Comparison of ENCODE assay signal across 20 mouse cellular contexts in genomic region chr17:63086526-63086925, GRCm38 (mm10).
"Had no signal": no experiment of that assay in that cellular context is flagged by ENCODE, and none has a peak within 500 bp of the region (broad histone marks: within the 10 kb centered on the region; RNA-seq: fewer than 3 reads in every experiment).

No protein-coding gene starts in this region.

- DNase-seq: lung, adult 18-20 months; lung, postnatal 10 days; lung, postnatal 4 days; midbrain, embryonic 14.5 days; retina, postnatal 1 day; right cerebral cortex, adult 18-20 months; right cerebral cortex, postnatal 25 days; right cerebral cortex, postnatal 4 days; spleen, adult 18-20 months; thymus, adult 18-20 months; thymus, postnatal 14 days; thymus, postnatal 36 days had no signal

- H3K27ac ChIP-seq: liver, embryonic 14.5 days; midbrain, embryonic 10.5 days; midbrain, embryonic 12.5 days; neural tube, embryonic 13.5 days; neural tube, embryonic 15.5 days had no signal

- H3K9ac ChIP-seq: liver, embryonic 14.5 days; lung, embryonic 14.5 days; midbrain, embryonic 12.5 days; neural tube, embryonic 13.5 days; neural tube, embryonic 15.5 days had no signal

- H3K36me3 ChIP-seq: midbrain, embryonic 10.5 days; midbrain, embryonic 12.5 days; neural tube, embryonic 13.5 days; neural tube, embryonic 15.5 days had no signal

- H3K4me3 ChIP-seq: midbrain, embryonic 10.5 days; midbrain, embryonic 12.5 days; myocyte; neural tube, embryonic 13.5 days; neural tube, embryonic 15.5 days had no signal

- ATAC-seq: midbrain, embryonic 16.5 days had no signal

- H3K4me1 ChIP-seq: midbrain, embryonic 10.5 days; midbrain, embryonic 12.5 days; neural tube, embryonic 13.5 days; neural tube, embryonic 15.5 days had no signal

- H3K9me3 ChIP-seq: midbrain, embryonic 10.5 days; midbrain, embryonic 12.5 days had no signal
